Mouse (Mus musculus) neural tube, embryonic 12.5 days (tissue): ENCODE results near the gene Klf6. TPM values are rescaled to one million over a fixed set of nuclear protein-coding genes. Genes with fewer than 3 reads are reported as not detected.
A peak's percentile ranks its signal among the peaks of the same experiment; 100 is the strongest.

Source experiments
- ATAC-seq: fragments of 200-750 bp; cut with Nextera tagmentation; 2 replicates; pipeline ENCODE4 v1.8.0; 2017; ENCODE audit warnings: low read depth, mild to moderate bottlenecking, moderate TSS enrichment, moderate library complexity; ENCODE audit not compliant: low FRiP score
- H3K27ac ChIP-seq: fragments of 300-500 bp; sonication (generic); 2 replicates; pipeline ENCODE4 v1.5.1; 2016
- H3K27me3 ChIP-seq: fragments of 300-500 bp; sonication (generic); replicated peaks from 2 replicates; pipeline ENCODE4 v1.6.1; 2016; ENCODE audit warnings: mild to moderate bottlenecking
- H3K36me3 ChIP-seq: fragments of 300-500 bp; sonication (generic); 2 replicates; pipeline ENCODE4 v1.6.1; 2016; ENCODE audit warnings: mild to moderate bottlenecking
- H3K4me1 ChIP-seq: fragments of 300-500 bp; sonication (generic); 2 replicates; pipeline ENCODE4 v1.6.1; 2016
- H3K4me2 ChIP-seq: fragments of 300-500 bp; sonication (generic); replicated peaks from 2 replicates; pipeline ENCODE4 v1.6.1; 2016; ENCODE audit warnings: mild to moderate bottlenecking
- H3K4me3 ChIP-seq: fragments of 300-500 bp; sonication (generic); 2 replicates; pipeline ENCODE4 v1.5.1; 2016
- H3K9ac ChIP-seq: fragments of 300-500 bp; sonication (generic); 2 replicates; pipeline ENCODE4 v1.6.1; 2016; ENCODE audit warnings: mild to moderate bottlenecking
- H3K9me3 ChIP-seq: fragments of 300-500 bp; sonication (generic); 2 replicates; pipeline ENCODE4 v1.6.1; 2016; ENCODE audit warnings: mild to moderate bottlenecking
- WGBS: fragments of 180-500 bp; shearing (Covaris S2); methylation state at CpG from one replicate; pipeline ENCODE4 v1.1.7; 2016; 5-methylcytosine and 5-hydroxymethylcytosine counted together
- polyA plus RNA-seq: library from polyadenylated mRNA; unstranded; fragments of >200 nt; fragmentation: Nextera tagmentation; extraction: Ambion mirVana; gene quantifications from 2 replicates; pipeline ENCODE4 v1.2.1, GENCODE M21; 2016

The Klf6 gene
- polyA plus RNA-seq, 1 experiment from 2014 or later, result 68.1 TPM

DNA sequence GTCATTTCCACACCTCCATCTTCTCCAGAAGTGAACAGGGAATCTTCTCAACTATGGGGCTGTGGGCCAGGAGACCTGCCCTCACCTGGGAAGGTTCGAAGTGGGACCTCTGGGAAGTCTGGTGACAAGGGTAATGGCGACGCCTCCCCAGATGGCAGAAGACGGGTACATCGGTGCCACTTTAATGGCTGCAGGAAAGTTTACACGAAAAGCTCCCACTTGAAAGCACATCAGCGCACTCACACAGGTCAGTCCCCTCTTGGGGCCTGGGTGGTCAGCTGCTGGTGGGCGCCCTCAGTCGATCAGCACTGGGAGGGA is 3.8 kb downstream of the Klf6 start:
- no peak overlapping the region for H3K4me3 ChIP-seq
- ATAC-seq, result no peak
- WGBS, result 91% methylated on average over 9 of the region's 9 CpGs
- H3K4me2 ChIP-seq, result peak overlapping the region; percentile 61
- H3K27ac ChIP-seq, result no peak overlapping the region
- H3K36me3 ChIP-seq, result peaks cover 35% of the 10 kb centered on the region
- no peaks in the 10 kb centered on the region for H3K27me3 ChIP-seq
- 0 out of 2 replicates have a peak overlapping the region, but pooled peaks have one; percentile 29 for H3K9ac ChIP-seq
- H3K4me1 ChIP-seq, result peaks cover 17% of the 10 kb centered on the region; the same call in 1 of the 2 replicates
- H3K9me3 ChIP-seq, result no peaks in the 10 kb centered on the region

DNA sequence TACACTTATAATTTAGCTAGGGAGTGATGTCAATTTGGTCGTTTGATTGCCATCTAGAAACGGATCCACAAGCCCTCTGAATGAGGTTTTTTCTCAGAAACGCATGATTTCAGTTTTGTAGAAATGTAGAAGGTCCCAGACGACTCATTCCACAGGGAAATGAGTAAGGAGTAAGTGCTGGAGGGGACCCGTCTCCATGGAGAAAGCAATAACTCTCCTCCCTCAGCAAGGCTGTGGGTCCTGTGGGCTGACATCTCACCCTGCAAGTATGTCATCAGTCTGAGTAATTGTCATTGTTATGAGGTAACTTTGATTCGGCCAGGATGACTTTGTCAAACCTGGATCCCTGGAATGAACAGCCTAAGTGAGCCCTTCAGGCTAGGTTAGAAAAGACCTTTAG is 4.8 kb downstream of the Klf6 start:
- Histone ChIP-seq H3K4me3 (no peak overlapping the region), H3K9ac (no peak overlapping the region), H3K36me3 (peaks cover 35% of the 10 kb centered on the region), H3K4me1 (peaks cover 23% of the 10 kb centered on the region), H3K9me3 (no peaks in the 10 kb centered on the region), H3K27ac (no peak overlapping the region), H3K4me2 (peak overlapping the region; percentile 61), H3K27me3 (no peaks in the 10 kb centered on the region)
- no peak for ATAC-seq
- WGBS, result 75% methylated on average over 6 of the region's 6 CpGs

DNA sequence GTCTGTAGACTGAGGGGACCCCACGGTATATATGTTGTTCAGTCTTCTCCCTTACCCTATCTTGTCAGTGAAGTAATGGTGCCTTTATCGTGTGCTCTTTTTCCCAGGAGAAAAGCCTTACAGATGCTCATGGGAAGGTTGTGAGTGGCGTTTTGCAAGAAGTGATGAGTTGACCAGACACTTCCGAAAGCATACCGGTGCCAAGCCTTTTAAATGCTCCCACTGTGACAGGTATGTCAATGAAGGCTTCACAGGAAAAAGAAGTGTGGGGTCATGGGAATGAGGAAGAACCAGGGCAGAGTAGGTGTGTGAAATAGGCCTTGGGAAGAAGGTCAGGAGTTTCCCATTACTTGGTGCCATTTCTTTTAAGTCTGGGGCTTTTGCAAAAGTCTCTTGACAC is 5.2 kb downstream of the Klf6 start:
- Histone ChIP-seq H3K27me3 (no peaks in the 10 kb centered on the region), H3K9ac (no peak overlapping the region), H3K4me1 (peaks cover 23% of the 10 kb centered on the region), H3K4me2 (no peak overlapping the region), H3K4me3 (no peak overlapping the region), H3K9me3 (no peaks in the 10 kb centered on the region), H3K36me3 (peaks cover 35% of the 10 kb centered on the region), H3K27ac (no peak overlapping the region)
- no peak for ATAC-seq
- WGBS, result 94% methylated on average over 5 of the region's 5 CpGs

DNA sequence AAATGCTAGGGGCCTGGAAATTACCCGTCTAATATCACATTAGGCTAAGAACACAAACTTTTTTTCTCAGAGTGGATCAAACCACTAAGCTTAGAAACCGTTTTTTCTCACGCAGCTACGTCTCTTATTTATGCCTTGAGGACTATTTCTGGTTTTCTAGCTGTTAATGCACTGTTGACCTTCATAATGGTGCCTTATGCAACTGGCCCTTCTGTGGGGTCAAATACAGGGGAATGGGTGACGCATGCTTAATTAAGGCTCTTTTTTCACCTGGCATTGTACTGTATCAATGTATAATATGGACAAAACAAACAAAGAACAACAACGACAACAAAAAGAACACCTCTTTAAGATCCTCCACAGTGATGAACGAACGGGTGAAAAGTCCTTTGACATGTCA is 7.1 kb downstream of the Klf6 start:
- no peaks in the 10 kb centered on the region for H3K9me3 ChIP-seq
- H3K4me3 ChIP-seq, result no peak overlapping the region
- no peaks in the 10 kb centered on the region for H3K27me3 ChIP-seq
- peaks cover 35% of the 10 kb centered on the region for H3K36me3 ChIP-seq
- H3K9ac ChIP-seq, result no peak overlapping the region
- H3K4me2 ChIP-seq, result no peak overlapping the region
- no peak for ATAC-seq
- no peak overlapping the region for H3K27ac ChIP-seq
- WGBS, result 84% methylated on average over 8 of the region's 8 CpGs
- H3K4me1 ChIP-seq, result peaks cover 23% of the 10 kb centered on the region

DNA sequence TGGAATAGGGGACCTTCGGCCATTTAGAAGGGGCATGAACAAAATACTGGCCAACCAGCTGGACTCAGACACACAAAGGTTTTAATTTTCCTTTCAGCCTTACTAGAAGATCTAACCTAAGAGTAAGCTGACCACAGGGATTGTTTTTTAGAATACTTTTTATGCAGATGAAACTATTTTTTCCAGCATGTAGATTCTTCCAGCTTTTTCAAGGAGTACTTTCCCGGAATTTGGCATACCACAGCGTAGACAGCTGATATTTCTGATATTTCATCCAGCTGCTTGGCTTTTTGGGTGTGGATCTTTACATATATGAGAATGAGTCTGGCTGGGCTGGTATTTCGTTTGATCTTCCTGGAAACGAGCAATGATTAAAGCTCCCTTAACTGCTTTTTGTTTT is 8.2 kb downstream of the Klf6 start:
- H3K27me3 ChIP-seq, result no peaks in the 10 kb centered on the region
- H3K36me3 ChIP-seq, result peaks cover 35% of the 10 kb centered on the region
- H3K4me1 ChIP-seq, result peaks cover 19% of the 10 kb centered on the region
- no peak overlapping the region for H3K27ac ChIP-seq
- no peak overlapping the region for H3K4me2 ChIP-seq
- H3K9ac ChIP-seq, result no peak overlapping the region
- H3K4me3 ChIP-seq, result no peak overlapping the region
- H3K9me3 ChIP-seq, result no peaks in the 10 kb centered on the region
- 58% methylated on average over 5 of the region's 5 CpGs for WGBS
- ATAC-seq, result no peak

DNA sequence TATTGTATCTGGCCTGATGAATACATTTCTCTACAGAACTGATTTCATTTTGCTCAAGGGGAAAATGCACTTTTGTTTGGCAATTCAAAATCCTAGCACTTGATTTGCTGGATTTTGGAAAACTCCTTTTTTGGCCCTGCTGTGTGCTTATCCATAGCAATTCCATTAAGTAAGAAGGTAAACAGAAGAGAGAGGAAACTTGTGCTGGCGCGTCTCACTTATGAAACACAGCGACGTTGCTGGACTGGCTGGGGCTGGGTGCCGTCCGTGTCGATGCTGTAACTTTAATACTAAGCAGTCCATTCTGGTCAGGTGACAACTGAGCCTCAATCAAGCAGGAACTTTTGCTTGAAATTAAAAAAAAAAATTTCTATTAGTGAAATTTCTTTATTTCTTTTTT is 8.6 kb downstream of the Klf6 start:
- H3K4me2 ChIP-seq, result no peak overlapping the region

DNA sequence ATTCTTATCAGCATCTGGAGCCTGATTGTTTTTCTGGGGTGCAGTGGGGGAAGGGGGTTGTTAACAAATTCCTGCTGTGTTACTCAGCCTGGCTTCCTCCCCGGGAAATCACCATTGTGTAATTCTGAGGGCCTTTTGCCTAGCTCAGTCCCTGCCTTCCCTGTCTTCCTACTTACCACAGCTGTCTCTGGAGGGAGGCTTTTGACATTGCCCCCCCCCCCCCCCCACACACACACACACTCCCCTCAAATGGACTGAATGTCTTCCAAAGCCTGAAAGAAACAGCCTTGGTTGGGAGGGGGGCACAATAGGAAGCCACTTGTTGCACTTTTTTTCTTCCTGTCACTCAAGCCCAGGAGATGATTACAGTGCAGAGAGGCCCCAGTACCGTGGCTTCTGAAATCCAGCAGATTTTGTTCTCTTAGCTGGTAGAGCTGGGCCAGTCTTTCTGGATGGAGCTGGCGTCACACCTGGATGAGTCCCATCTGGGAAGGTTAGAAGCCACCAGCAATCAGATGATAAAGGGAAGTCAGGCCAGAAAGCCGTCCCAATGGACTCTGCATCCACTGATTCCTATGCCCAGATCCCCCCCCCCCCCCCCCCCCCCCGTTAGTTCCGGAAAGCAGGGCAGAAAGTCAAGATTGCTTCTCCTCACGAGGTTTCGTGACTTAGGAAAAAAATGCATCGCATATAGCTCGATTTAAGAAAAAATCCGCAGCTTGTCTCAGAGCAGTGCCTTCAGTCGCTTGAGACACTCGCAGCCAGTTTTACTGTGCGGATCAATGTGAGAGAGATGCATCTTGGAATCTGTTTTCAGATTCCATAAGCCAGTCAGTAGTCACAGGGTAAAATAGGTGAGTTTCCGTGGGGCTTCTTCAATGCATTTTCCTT is 9.3 kb downstream of the Klf6 start:
- WGBS, result 19% methylated on average over 15 of the region's 15 CpGs

More for the DNA sequence above, 8.6 kb downstream of the Klf6 start:
- Histone ChIP-seq H3K9ac (no peak overlapping the region), H3K4me1 (peaks cover 16% of the 10 kb centered on the region), H3K9me3 (no peaks in the 10 kb centered on the region), H3K4me3 (no peak overlapping the region), H3K36me3 (peaks cover 33% of the 10 kb centered on the region), H3K27ac (no peak overlapping the region), H3K27me3 (no peaks in the 10 kb centered on the region)
- 10% methylated on average over 7 of the region's 7 CpGs for WGBS
- no peak for ATAC-seq

DNA sequence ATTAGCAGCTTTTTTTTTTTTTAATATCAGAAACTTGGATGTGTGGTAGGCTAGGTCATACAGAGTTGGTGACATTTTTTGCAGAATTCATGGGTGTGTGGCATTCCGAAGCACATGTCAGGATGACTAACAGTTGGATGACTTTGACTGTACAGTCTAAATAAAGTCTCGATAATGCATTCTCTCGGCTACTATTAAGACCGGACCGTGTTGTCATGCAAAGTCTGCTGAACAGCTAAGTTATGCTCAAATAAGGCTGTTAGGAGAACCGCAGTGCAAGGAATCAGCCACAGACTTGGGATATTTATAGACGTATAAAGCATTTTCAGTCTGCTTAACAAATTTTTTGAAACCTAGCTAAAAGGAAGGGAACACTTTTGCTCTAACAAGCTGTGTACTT is 10.1 kb downstream of the Klf6 start:
- no peaks in the 10 kb centered on the region for H3K27me3 ChIP-seq
- no peak for ATAC-seq
- H3K27ac ChIP-seq, result no peak overlapping the region
- H3K4me3 ChIP-seq, result no peak overlapping the region
- H3K9ac ChIP-seq, result no peak overlapping the region
- peaks cover 19% of the 10 kb centered on the region for H3K36me3 ChIP-seq
- no peak overlapping the region for H3K4me2 ChIP-seq
- peaks cover 6% of the 10 kb centered on the region for H3K4me1 ChIP-seq
- no peaks in the 10 kb centered on the region for H3K9me3 ChIP-seq
- WGBS, result 82% methylated on average over 7 of the region's 7 CpGs

More for the DNA sequence above, 9.3 kb downstream of the Klf6 start:
- H3K4me1 ChIP-seq, result peaks cover 10% of the 10 kb centered on the region
- no peak overlapping the region for H3K27ac ChIP-seq
- peaks cover 25% of the 10 kb centered on the region for H3K36me3 ChIP-seq
- peak; percentile 63 for ATAC-seq
- no peak overlapping the region for H3K9ac ChIP-seq
- H3K4me2 ChIP-seq, result peak overlapping the region; percentile 24; the same call in 1 of the 2 replicates
- no peaks in the 10 kb centered on the region for H3K9me3 ChIP-seq
- no peak overlapping the region for H3K4me3 ChIP-seq
- H3K27me3 ChIP-seq, result no peaks in the 10 kb centered on the region

DNA sequence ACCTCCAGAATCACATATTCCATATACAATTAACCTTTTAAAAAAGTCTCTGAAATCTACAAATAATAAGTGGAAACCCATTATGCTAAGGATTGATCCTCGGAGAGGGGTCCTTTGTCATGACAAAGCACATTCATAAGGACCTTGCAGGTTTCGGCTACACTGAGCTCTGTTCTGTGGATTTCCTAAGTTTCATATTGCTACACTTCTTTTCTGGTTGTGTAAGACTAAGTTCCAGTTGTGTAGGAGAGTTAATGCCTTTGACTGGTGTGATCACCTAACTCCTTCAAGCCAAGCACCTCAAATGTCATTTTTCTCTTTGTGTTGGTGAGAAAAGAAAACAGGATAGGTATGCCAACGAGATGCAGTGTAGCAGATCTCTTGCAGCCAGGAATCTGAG is 12.4 kb downstream of the Klf6 start:
- Histone ChIP-seq H3K4me3 (no peak overlapping the region), H3K36me3 (peaks cover 1% of the 10 kb centered on the region; the same call in 1 of the 2 replicates), H3K9me3 (no peaks in the 10 kb centered on the region), H3K27ac (no peak overlapping the region), H3K4me1 (peaks cover 6% of the 10 kb centered on the region), H3K4me2 (no peak overlapping the region), H3K27me3 (no peaks in the 10 kb centered on the region), H3K9ac (no peak overlapping the region)
- WGBS, result 88% methylated on average over 3 of the region's 3 CpGs
- no peak for ATAC-seq

DNA sequence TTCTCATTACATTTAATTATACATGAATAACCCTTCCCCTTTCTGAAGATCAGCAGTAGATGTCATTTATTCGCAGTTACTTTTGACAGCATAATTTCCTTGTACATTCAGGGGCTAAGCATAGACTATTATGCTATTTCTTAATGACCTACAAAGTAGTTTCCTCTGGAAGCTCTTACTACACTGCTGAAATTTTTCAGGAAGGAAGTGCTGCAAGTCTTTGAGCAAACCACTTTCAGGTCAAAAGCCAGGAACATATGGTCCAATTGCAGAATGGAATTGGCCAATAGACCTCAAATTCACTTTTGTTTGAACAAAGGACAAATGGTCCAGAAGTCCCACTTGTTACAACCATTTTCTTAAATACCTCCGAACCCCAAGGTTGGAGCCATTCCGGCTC is 14.2 kb downstream of the Klf6 start:
- Histone ChIP-seq H3K9me3 (no peaks in the 10 kb centered on the region), H3K9ac (no peak overlapping the region), H3K27ac (no peak overlapping the region), H3K4me3 (no peak overlapping the region), H3K4me2 (no peak overlapping the region), H3K27me3 (no peaks in the 10 kb centered on the region), H3K36me3 (no peaks in the 10 kb centered on the region), H3K4me1 (peaks cover 4% of the 10 kb centered on the region)
- 85% methylated on average over 3 of the region's 3 CpGs for WGBS
- no peak for ATAC-seq

DNA sequence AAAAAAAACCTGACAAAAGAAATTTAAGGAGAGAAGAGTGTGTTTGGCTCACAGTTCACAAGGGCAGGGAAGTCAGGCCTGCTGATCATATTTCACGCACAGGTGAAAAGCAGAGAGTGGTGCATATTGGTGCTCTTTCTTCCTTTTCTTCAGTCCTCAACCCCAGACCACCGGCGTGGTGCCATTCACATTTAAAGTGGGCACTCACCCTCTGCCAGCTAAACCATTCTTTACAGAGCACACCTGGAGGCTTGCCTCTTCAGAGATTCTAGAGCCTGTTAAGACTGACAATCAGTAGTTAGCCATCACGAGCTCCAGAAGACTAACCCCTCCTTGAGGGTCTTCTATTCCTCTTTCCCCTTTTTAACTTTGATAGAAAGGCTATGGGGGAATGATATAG is 17.5 kb downstream of the Klf6 start:
- 50% methylated on average over 4 of the region's 4 CpGs for WGBS
- H3K9ac ChIP-seq, result no peak overlapping the region

DNA sequence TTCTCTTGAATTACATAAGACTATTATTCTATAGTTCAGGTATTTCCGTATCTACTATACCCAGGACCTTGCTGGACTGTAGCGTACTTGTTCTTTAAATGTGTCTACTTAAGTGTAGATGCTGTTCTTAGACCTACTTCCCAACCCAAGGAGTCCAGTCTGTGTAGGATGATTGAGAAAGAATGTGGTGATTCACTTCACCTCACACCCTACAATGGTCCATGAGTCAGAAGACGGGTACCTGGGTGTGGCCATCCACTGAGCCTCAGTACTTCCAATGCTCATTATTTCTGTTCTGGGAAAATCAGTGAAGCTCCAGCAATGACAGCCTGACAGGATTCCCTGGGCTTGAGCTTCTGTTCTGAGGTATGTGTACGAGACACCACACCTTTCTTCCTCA is 25.5 kb downstream of the Klf6 start:
- H3K27me3 ChIP-seq, result no peaks in the 10 kb centered on the region
- WGBS, result 91% methylated on average over 4 of the region's 4 CpGs

More for the DNA sequence above, 17.5 kb downstream of the Klf6 start:
- no peaks in the 10 kb centered on the region for H3K27me3 ChIP-seq
- no peaks in the 10 kb centered on the region for H3K36me3 ChIP-seq
- H3K4me1 ChIP-seq, result no peaks in the 10 kb centered on the region
- H3K4me2 ChIP-seq, result no peak overlapping the region
- H3K9me3 ChIP-seq, result no peaks in the 10 kb centered on the region
- H3K4me3 ChIP-seq, result no peak overlapping the region
- no peak for ATAC-seq
- H3K27ac ChIP-seq, result no peak overlapping the region

DNA sequence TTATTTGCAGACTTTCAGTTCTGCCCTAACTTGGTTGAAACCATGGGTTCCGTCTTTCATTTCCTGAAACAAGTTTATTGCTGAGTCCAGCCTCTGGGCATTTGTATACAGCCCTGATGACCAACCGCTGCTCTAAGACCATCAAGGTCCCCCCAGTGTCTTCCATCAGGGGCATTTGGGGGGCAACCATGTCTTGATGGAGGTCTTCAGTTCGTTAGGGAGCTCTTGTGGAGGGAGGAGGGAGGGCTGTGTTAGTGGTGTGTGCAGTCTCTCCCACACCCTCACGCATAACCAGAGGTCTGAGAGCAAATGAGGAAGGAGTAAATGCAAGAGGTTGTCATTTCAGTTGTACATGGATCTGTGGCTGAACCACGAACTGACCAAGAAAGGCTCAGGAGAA is 26.9 kb downstream of the Klf6 start:
- no peak for ATAC-seq

More for the DNA sequence above, 25.5 kb downstream of the Klf6 start:
- no peaks in the 10 kb centered on the region for H3K4me1 ChIP-seq
- no peak overlapping the region for H3K9ac ChIP-seq
- no peak overlapping the region for H3K27ac ChIP-seq
- no peak overlapping the region for H3K4me2 ChIP-seq
- H3K4me3 ChIP-seq, result no peak overlapping the region
- H3K9me3 ChIP-seq, result no peaks in the 10 kb centered on the region
- no peak for ATAC-seq
- no peaks in the 10 kb centered on the region for H3K36me3 ChIP-seq

More for the DNA sequence above, 26.9 kb downstream of the Klf6 start:
- no peak overlapping the region for H3K9ac ChIP-seq
- no peak overlapping the region for H3K27ac ChIP-seq
- no peaks in the 10 kb centered on the region for H3K27me3 ChIP-seq
- WGBS, result 79% methylated on average over 5 of the region's 5 CpGs
- H3K4me3 ChIP-seq, result no peak overlapping the region
- H3K4me1 ChIP-seq, result no peaks in the 10 kb centered on the region
- no peaks in the 10 kb centered on the region for H3K9me3 ChIP-seq
- H3K4me2 ChIP-seq, result no peak overlapping the region
- no peaks in the 10 kb centered on the region for H3K36me3 ChIP-seq
